Comparison of ENCODE assay signal across 21 mouse cellular contexts in genomic region chr5:128807408-128807807, GRCm38 (mm10).
DNase-seq lines count a peak whose midpoint lies in the region; ATAC-seq and TF ChIP-seq lines count a peak whose summit lies in the region.
"Had no signal": no experiment of that assay in that cellular context is flagged by ENCODE, and none has a peak within 500 bp of the region (broad histone marks: within the 10 kb centered on the region; RNA-seq: fewer than 3 reads in every experiment).

No protein-coding gene starts in this region.

- no peaks in the 10 kb centered on the region for H3K36me3 ChIP-seq in forebrain, embryonic 14.5 days (ENCODE audit: control insufficient read depth, insufficient read depth, low read length)
- H3K36me3 ChIP-seq in forebrain, embryonic 11.5 days (ENCODE audit: control insufficient read depth, insufficient read depth, low read length) = no peaks in the 10 kb centered on the region
- H3K36me3 ChIP-seq in forebrain, postnatal 0 days (ENCODE audit: insufficient read depth) = no peaks in the 10 kb centered on the region
- no peaks in the 10 kb centered on the region for H3K36me3 ChIP-seq in forebrain, embryonic 10.5 days (replicated peaks)
- peaks cover 3% of the 10 kb centered on the region; the same call in 1 of the 2 replicates for H3K36me3 ChIP-seq in midbrain, postnatal 0 days (ENCODE audit: insufficient read depth, low read length)
- H3K36me3 ChIP-seq in midbrain, embryonic 15.5 days (replicated peaks) = no peaks in the 10 kb centered on the region
- H3K36me3 ChIP-seq: embryonic facial prominence, embryonic 10.5 days; embryonic facial prominence, embryonic 13.5 days; hindbrain, embryonic 12.5 days; intestine, embryonic 15.5 days had no signal

- no peak overlapping the region for H3K4me2 ChIP-seq in forebrain, embryonic 14.5 days (ENCODE audit: low read length)
- no peak overlapping the region for H3K4me2 ChIP-seq in forebrain, embryonic 11.5 days (ENCODE audit: low read depth, low read length, severe bottlenecking)
- H3K4me2 ChIP-seq in forebrain, postnatal 0 days (ENCODE audit: low read depth) = no peak overlapping the region
- H3K4me2 ChIP-seq in midbrain, postnatal 0 days (ENCODE audit: low read depth, low read length, poor library complexity, severe bottlenecking) = no peak overlapping the region
- H3K4me2 ChIP-seq in midbrain, embryonic 15.5 days = no peak overlapping the region
- H3K4me2 ChIP-seq: embryonic facial prominence, embryonic 13.5 days; heart, embryonic 11.5 days; hindbrain, embryonic 12.5 days; intestine, embryonic 15.5 days had no signal

- H3K4me3 ChIP-seq in forebrain, embryonic 14.5 days (ENCODE audit: low read depth, low read length) = no peak overlapping the region
- no peak overlapping the region for H3K4me3 ChIP-seq in forebrain, embryonic 11.5 days (ENCODE audit: low read depth, low read length)
- H3K4me3 ChIP-seq in forebrain, postnatal 0 days (ENCODE audit: low read depth, low read length) = no peak overlapping the region
- H3K4me3 ChIP-seq in forebrain, embryonic 10.5 days = no peak overlapping the region
- H3K4me3 ChIP-seq in midbrain, postnatal 0 days (ENCODE audit: low read depth, low read length) = no peak overlapping the region
- H3K4me3 ChIP-seq in midbrain, embryonic 15.5 days = no peak overlapping the region
- H3K4me3 ChIP-seq: embryonic facial prominence, embryonic 10.5 days; embryonic facial prominence, embryonic 13.5 days; erythroblast, embryonic 14.5 days; gastrocnemius, adult 2 months; hindbrain, embryonic 12.5 days; intestine, embryonic 15.5 days had no signal

- no peak for ATAC-seq in forebrain, embryonic 14.5 days
- ATAC-seq in forebrain, embryonic 11.5 days (replicated peaks; ENCODE audit: low FRiP score) = no peak
- ATAC-seq in forebrain, postnatal 0 days = no peak
- ATAC-seq in midbrain, postnatal 0 days (ENCODE audit: low FRiP score) = no peak
- no peak for ATAC-seq in midbrain, embryonic 15.5 days (replicated peaks)
- ATAC-seq: activated CD4-positive, CD25-positive, alpha-beta regulatory T cell, adult 4 months; intestine, embryonic 15.5 days had no signal

- no peaks in the 10 kb centered on the region for H3K27me3 ChIP-seq in forebrain, embryonic 14.5 days (replicated peaks; ENCODE audit: control insufficient read depth, insufficient read depth, low read length)
- H3K27me3 ChIP-seq in forebrain, embryonic 11.5 days (ENCODE audit: control insufficient read depth, insufficient read depth, low read length) = no peaks in the 10 kb centered on the region
- no peaks in the 10 kb centered on the region for H3K27me3 ChIP-seq in forebrain, postnatal 0 days (ENCODE audit: insufficient read depth, low read length)
- no peaks in the 10 kb centered on the region for H3K27me3 ChIP-seq in forebrain, embryonic 10.5 days (ENCODE audit: poor library complexity, severe bottlenecking)
- no peaks in the 10 kb centered on the region for H3K27me3 ChIP-seq in midbrain, postnatal 0 days (ENCODE audit: insufficient read depth, low read length)
- H3K27me3 ChIP-seq in midbrain, embryonic 15.5 days (replicated peaks) = no peaks in the 10 kb centered on the region
- H3K27me3 ChIP-seq: embryonic facial prominence, embryonic 13.5 days; hindbrain, embryonic 12.5 days; intestine, embryonic 15.5 days had no signal

- peaks cover 11% of the 10 kb centered on the region for H3K4me1 ChIP-seq in forebrain, embryonic 14.5 days (ENCODE audit: control insufficient read depth, insufficient read depth, low read length)
- no peaks in the 10 kb centered on the region for H3K4me1 ChIP-seq in forebrain, embryonic 11.5 days (replicated peaks; ENCODE audit: control insufficient read depth, insufficient read depth, low read length)
- H3K4me1 ChIP-seq in forebrain, postnatal 0 days (ENCODE audit: insufficient read depth) = peaks cover 28% of the 10 kb centered on the region
- H3K4me1 ChIP-seq in forebrain, embryonic 10.5 days = peaks cover 12% of the 10 kb centered on the region
- H3K4me1 ChIP-seq in midbrain, postnatal 0 days (ENCODE audit: insufficient read depth, low read length) = peaks cover 4% of the 10 kb centered on the region; the same call in 1 of the 2 replicates
- peaks cover 16% of the 10 kb centered on the region for H3K4me1 ChIP-seq in midbrain, embryonic 15.5 days
- H3K4me1 ChIP-seq: embryonic facial prominence, embryonic 13.5 days; intestine, embryonic 15.5 days had no signal

- 46% methylated on average over 9 of the region's 9 CpGs for WGBS in forebrain, embryonic 14.5 days
- 75% methylated on average over 9 of the region's 9 CpGs for WGBS in forebrain, embryonic 11.5 days
- WGBS in forebrain, postnatal 0 days = 36% methylated on average over 9 of the region's 9 CpGs
- WGBS in forebrain, embryonic 10.5 days = 83% methylated on average over 9 of the region's 9 CpGs
- WGBS in midbrain, postnatal 0 days = 70% methylated on average over 9 of the region's 9 CpGs
- 73% methylated on average over 9 of the region's 9 CpGs for WGBS in midbrain, embryonic 15.5 days

- TF ChIP-seq CTCF in forebrain, postnatal 0 days (IDR thresholded peaks at IDR 0.05; ENCODE audit: low read depth) = no peak
- TF ChIP-seq CTCF in midbrain, postnatal 0 days (IDR thresholded peaks at IDR 0.05) = no peak

- H3K9me3 ChIP-seq in forebrain, embryonic 14.5 days (replicated peaks; ENCODE audit: control insufficient read depth, low read length) = no peaks in the 10 kb centered on the region
- no peaks in the 10 kb centered on the region for H3K9me3 ChIP-seq in forebrain, embryonic 11.5 days (ENCODE audit: control insufficient read depth, low read length)
- H3K9me3 ChIP-seq in forebrain, postnatal 0 days (ENCODE audit: low read length) = no peaks in the 10 kb centered on the region
- H3K9me3 ChIP-seq in forebrain, embryonic 10.5 days = 0 out of 2 replicates have a peak, but pooled peaks cover 5% of the 10 kb centered on the region
- H3K9me3 ChIP-seq in midbrain, postnatal 0 days (ENCODE audit: low read length) = no peaks in the 10 kb centered on the region
- no peaks in the 10 kb centered on the region for H3K9me3 ChIP-seq in midbrain, embryonic 15.5 days
- H3K9me3 ChIP-seq: embryonic facial prominence, embryonic 10.5 days; embryonic facial prominence, embryonic 13.5 days; hindbrain, embryonic 12.5 days; intestine, embryonic 15.5 days had no signal

- H3K9ac ChIP-seq in forebrain, embryonic 14.5 days (ENCODE audit: low read length) = no peak overlapping the region
- no peak overlapping the region for H3K9ac ChIP-seq in forebrain, embryonic 11.5 days (ENCODE audit: low read length)
- H3K9ac ChIP-seq in forebrain, postnatal 0 days = no peak overlapping the region
- no peak overlapping the region for H3K9ac ChIP-seq in midbrain, postnatal 0 days (replicated peaks; ENCODE audit: low read length, poor library complexity, severe bottlenecking)
- no peak overlapping the region for H3K9ac ChIP-seq in midbrain, embryonic 15.5 days
- H3K9ac ChIP-seq: embryonic facial prominence, embryonic 13.5 days; hindbrain, embryonic 12.5 days; intestine, embryonic 15.5 days had no signal

- peak; percentile 37 for DNase-seq in forebrain, embryonic 14.5 days (ENCODE audit: low spot score)
- DNase-seq in forebrain, embryonic 11.5 days (ENCODE audit: low spot score) = no peak
- DNase-seq in forebrain, postnatal 0 days = peak; percentile 50
- no peak for DNase-seq in forebrain, embryonic 10.5 days (ENCODE audit: extremely low spot score, low spot score)
- peak; percentile 22 for DNase-seq in midbrain, postnatal 0 days (ENCODE audit: low spot score)
- DNase-seq: adrenal gland, adult 8-10 months; adrenal gland, postnatal 25 days; cerebellum, adult 11 months; cerebellum, adult 2 months; gastrocnemius, adult 2 months; gastrocnemius, postnatal 14 days; heart, adult 11 months; kidney, adult 11 months had no signal

- H3K27ac ChIP-seq in forebrain, embryonic 14.5 days (ENCODE audit: low read depth, low read length) = no peak overlapping the region
- H3K27ac ChIP-seq in forebrain, embryonic 11.5 days (ENCODE audit: low read depth, low read length) = no peak overlapping the region
- H3K27ac ChIP-seq in forebrain, postnatal 0 days (ENCODE audit: low read depth, low read length) = 0 out of 2 replicates have a peak overlapping the region, but pooled peaks have one; percentile 23
- no peak overlapping the region for H3K27ac ChIP-seq in forebrain, embryonic 10.5 days
- no peak overlapping the region for H3K27ac ChIP-seq in midbrain, postnatal 0 days (ENCODE audit: low read depth, low read length)
- H3K27ac ChIP-seq in midbrain, embryonic 15.5 days = no peak overlapping the region
- H3K27ac ChIP-seq: embryonic facial prominence, embryonic 10.5 days; embryonic facial prominence, embryonic 13.5 days; gastrocnemius, adult 2 months; hindbrain, embryonic 12.5 days; intestine, embryonic 15.5 days had no signal

Comparison
In these comparisons a context has a peak if more than half of its experiments do, and no peak if none do; other contexts are left out.
1. DNase-seq: peak in forebrain, embryonic 14.5 days (single experiment), forebrain, postnatal 0 days (single experiment) and midbrain, postnatal 0 days (single experiment); none in forebrain, embryonic 11.5 days (single experiment) and forebrain, embryonic 10.5 days (single experiment).